Mouse (Mus musculus): Measurements from ENCODE around the gene Rdh16. TPM values are rescaled to one million over a fixed set of nuclear protein-coding genes. Genes with fewer than 3 reads are reported as not detected.
"Not testable (repeated sequence)": the region's sequence is repeated elsewhere in the genome, so short reads cannot be mapped to it uniquely, and the experiment has no call there.

Rdh16 gene
- polyA plus RNA-seq (2014; fragmentation: Nextera tagmentation; extraction: Ambion mirVana) = not detected in 2 replicates

GRCm38 (mm10) chr10:127800891-127801290 lies at the start of gene Rdh16:
Gene Rdh16, plus strand, starts transcription at chr10:127801152.
- H3K4me3 ChIP-seq (ENCODE audit: low read depth, low read length) = no peak within 1 kb of the TSS

GRCm38 (mm10) chr10:127751548-127751947 lies 49.4 kb upstream of the Rdh16 start, which contains the start of gene Gpr182:
Gene Gpr182, minus strand, starts transcription at chr10:127751732.
- no peaks in the 10 kb centered on the region for H3K9me3 ChIP-seq (ENCODE audit: control insufficient read depth, low read length)
- no peak for ATAC-seq (ENCODE audit: low read depth)
- H3K27me3 ChIP-seq (ENCODE audit: control insufficient read depth, insufficient read depth, low read length) = no peaks in the 10 kb centered on the region
- no peak within 1 kb of the TSS for H3K9ac ChIP-seq (replicated peaks; ENCODE audit: low read depth, low read length)
- no peak within 1 kb of the TSS for H3K4me3 ChIP-seq (ENCODE audit: low read depth, low read length)
- H3K27ac ChIP-seq (ENCODE audit: low read depth, low read length) = no peak within 1 kb of the TSS
- H3K4me1 ChIP-seq (ENCODE audit: control insufficient read depth, insufficient read depth, low read length) = peaks cover 2% of the 10 kb centered on the region; the same call in 1 of the 2 replicates
- no peak within 1 kb of the TSS; the same call in 1 of the 2 replicates for H3K4me2 ChIP-seq (ENCODE audit: low read depth, low read length)
- WGBS = 67% methylated on average over 8 of the region's 8 CpGs
- peaks cover 7% of the 10 kb centered on the region; the same call in 1 of the 2 replicates for H3K36me3 ChIP-seq (ENCODE audit: control insufficient read depth, insufficient read depth, low read length)

More at GRCm38 (mm10) chr10:127800891-127801290, at the start of gene Rdh16:
- no peak within 1 kb of the TSS for H3K27ac ChIP-seq (ENCODE audit: low read depth, low read length)
- H3K4me2 ChIP-seq (ENCODE audit: low read depth, low read length) = no peak within 1 kb of the TSS
- ATAC-seq (ENCODE audit: low read depth) = no peak
- H3K27me3 ChIP-seq (ENCODE audit: control insufficient read depth, insufficient read depth, low read length) = no peaks in the 10 kb centered on the region
- H3K9me3 ChIP-seq (ENCODE audit: control insufficient read depth, low read length) = no peaks in the 10 kb centered on the region
- WGBS = 92% methylated on average over 6 of the region's 6 CpGs
- H3K4me1 ChIP-seq (ENCODE audit: control insufficient read depth, insufficient read depth, low read length) = no peaks in the 10 kb centered on the region
- no peak within 1 kb of the TSS for H3K9ac ChIP-seq (replicated peaks; ENCODE audit: low read depth, low read length)
- H3K36me3 ChIP-seq (ENCODE audit: control insufficient read depth, insufficient read depth, low read length) = no peaks in the 10 kb centered on the region

GRCm38 (mm10) chr10:127754566-127755166 lies 46.3 kb upstream of the Rdh16 start:
- no peak overlapping the region for H3K4me3 ChIP-seq (ENCODE audit: low read depth, low read length)
- 83% methylated on average over 6 of the region's 6 CpGs for WGBS

GRCm38 (mm10) chr10:127755246-127755645 lies 45.7 kb upstream of the Rdh16 start:
- Histone ChIP-seq H3K36me3 (ENCODE audit: control insufficient read depth, insufficient read depth, low read length) (no peaks in the 10 kb centered on the region), H3K27me3 (ENCODE audit: control insufficient read depth, insufficient read depth, low read length) (no peaks in the 10 kb centered on the region), H3K9ac (replicated peaks; ENCODE audit: low read depth, low read length) (no peak overlapping the region), H3K9me3 (ENCODE audit: control insufficient read depth, low read length) (no peaks in the 10 kb centered on the region), H3K27ac (ENCODE audit: low read depth, low read length) (no peak overlapping the region), H3K4me3 (ENCODE audit: low read depth, low read length) (no peak overlapping the region), H3K4me1 (ENCODE audit: control insufficient read depth, insufficient read depth, low read length) (no peaks in the 10 kb centered on the region), H3K4me2 (ENCODE audit: low read depth, low read length) (no peak overlapping the region)
- WGBS = 82% methylated on average over 3 of the region's 3 CpGs
- no peak for ATAC-seq (ENCODE audit: low read depth)

More at GRCm38 (mm10) chr10:127754566-127755166, 46.3 kb upstream of the Rdh16 start:
- ATAC-seq (ENCODE audit: low read depth) = no peak
- Histone ChIP-seq H3K9me3 (ENCODE audit: control insufficient read depth, low read length) (no peaks in the 10 kb centered on the region), H3K4me2 (ENCODE audit: low read depth, low read length) (no peak overlapping the region), H3K27ac (ENCODE audit: low read depth, low read length) (no peak overlapping the region), H3K4me1 (ENCODE audit: control insufficient read depth, insufficient read depth, low read length) (no peaks in the 10 kb centered on the region), H3K36me3 (ENCODE audit: control insufficient read depth, insufficient read depth, low read length) (no peaks in the 10 kb centered on the region), H3K9ac (replicated peaks; ENCODE audit: low read depth, low read length) (no peak overlapping the region), H3K27me3 (ENCODE audit: control insufficient read depth, insufficient read depth, low read length) (no peaks in the 10 kb centered on the region)

- WGBS = 59% methylated on average over 18 of the region's 18 CpGs
- H3K27ac ChIP-seq (ENCODE audit: low read depth, low read length) = no peak overlapping the region
These were observed 45.0 kb upstream of the Rdh16 start for GRCm38 (mm10) chr10:127755770-127756468.

GRCm38 (mm10) chr10:127759181-127760110 lies 41.5 kb upstream of the Rdh16 start, which contains the start of the genes Rdh1 and Rdh16f1:
Gene Rdh1, plus strand, starts transcription at chr10:127759721.
Gene Rdh16f1, plus strand, starts transcription at chr10:127759787.
- Histone ChIP-seq H3K9me3 (ENCODE audit: control insufficient read depth, low read length) (no peaks in the 10 kb centered on the region), H3K4me3 (ENCODE audit: low read depth, low read length) (no peak within 1 kb of the TSS), H3K36me3 (ENCODE audit: control insufficient read depth, insufficient read depth, low read length) (no peaks in the 10 kb centered on the region), H3K4me1 (ENCODE audit: control insufficient read depth, insufficient read depth, low read length) (no peaks in the 10 kb centered on the region), H3K4me2 (ENCODE audit: low read depth, low read length) (no peak within 1 kb of the TSS), H3K9ac (replicated peaks; ENCODE audit: low read depth, low read length) (no peak within 1 kb of the TSS), H3K27ac (ENCODE audit: low read depth, low read length) (no peak within 1 kb of the TSS), H3K27me3 (ENCODE audit: control insufficient read depth, insufficient read depth, low read length) (no peaks in the 10 kb centered on the region)
- no peak for ATAC-seq (ENCODE audit: low read depth)
- 83% methylated on average over 8 of the region's 9 CpGs for WGBS

More at GRCm38 (mm10) chr10:127755770-127756468, 45.0 kb upstream of the Rdh16 start:
- ATAC-seq (ENCODE audit: low read depth) = no peak
- no peaks in the 10 kb centered on the region for H3K4me1 ChIP-seq (ENCODE audit: control insufficient read depth, insufficient read depth, low read length)
- H3K27me3 ChIP-seq (ENCODE audit: control insufficient read depth, insufficient read depth, low read length) = no peaks in the 10 kb centered on the region
- H3K9ac ChIP-seq (replicated peaks; ENCODE audit: low read depth, low read length) = no peak overlapping the region
- no peaks in the 10 kb centered on the region for H3K9me3 ChIP-seq (ENCODE audit: control insufficient read depth, low read length)
- H3K4me3 ChIP-seq (ENCODE audit: low read depth, low read length) = no peak overlapping the region
- no peaks in the 10 kb centered on the region for H3K36me3 ChIP-seq (ENCODE audit: control insufficient read depth, insufficient read depth, low read length)
- peak overlapping the region; percentile 33; the same call in 1 of the 2 replicates for H3K4me2 ChIP-seq (ENCODE audit: low read depth, low read length)

- not testable (repeated sequence) for H3K27ac ChIP-seq (ENCODE audit: low read depth, low read length); H3K36me3 ChIP-seq (ENCODE audit: control insufficient read depth, insufficient read depth, low read length); ATAC-seq (ENCODE audit: low read depth); H3K4me1 ChIP-seq (ENCODE audit: control insufficient read depth, insufficient read depth, low read length); H3K4me3 ChIP-seq (ENCODE audit: low read depth, low read length); H3K9ac ChIP-seq (replicated peaks; ENCODE audit: low read depth, low read length); H3K4me2 ChIP-seq (ENCODE audit: low read depth, low read length); H3K9me3 ChIP-seq (ENCODE audit: control insufficient read depth, low read length); H3K27me3 ChIP-seq (ENCODE audit: control insufficient read depth, insufficient read depth, low read length)
- WGBS = 85% methylated on average over 10 of the region's 10 CpGs
These were observed 38.0 kb upstream of the Rdh16 start for GRCm38 (mm10) chr10:127762926-127763325.

- H3K4me3 ChIP-seq (ENCODE audit: low read depth, low read length) = no peak overlapping the region
- WGBS = 73% methylated on average over 12 of the region's 12 CpGs
- no peaks in the 10 kb centered on the region for H3K27me3 ChIP-seq (ENCODE audit: control insufficient read depth, insufficient read depth, low read length)
- no peaks in the 10 kb centered on the region for H3K9me3 ChIP-seq (ENCODE audit: control insufficient read depth, low read length)
- no peak overlapping the region for H3K4me2 ChIP-seq (ENCODE audit: low read depth, low read length)
- no peaks in the 10 kb centered on the region for H3K36me3 ChIP-seq (ENCODE audit: control insufficient read depth, insufficient read depth, low read length)
- no peak for ATAC-seq (ENCODE audit: low read depth)
- no peak overlapping the region for H3K27ac ChIP-seq (ENCODE audit: low read depth, low read length)
- H3K4me1 ChIP-seq (ENCODE audit: control insufficient read depth, insufficient read depth, low read length) = no peaks in the 10 kb centered on the region
- no peak overlapping the region for H3K9ac ChIP-seq (replicated peaks; ENCODE audit: low read depth, low read length)
These were observed 36.9 kb upstream of the Rdh16 start for GRCm38 (mm10) chr10:127763914-127764680.

Data from neural tube, embryonic 14.5 days (tissue).